Mouse (Mus musculus) kidney, embryonic 16.5 days (tissue): Measurements from ENCODE around the gene Jarid2. TPM values are rescaled to one million over a fixed set of nuclear protein-coding genes. Genes with fewer than 3 reads are reported as not detected.

Experiments used
- ATAC-seq: fragments of 200-750 bp; cut with Nextera tagmentation; 2 replicates; pipeline ENCODE4 v1.8.0; 2017; ENCODE audit warnings: moderate TSS enrichment; ENCODE audit not compliant: low FRiP score, low TSS enrichment
- H3K27ac ChIP-seq: fragments of 300-500 bp; sonication (generic); 2 replicates; pipeline ENCODE4 v1.5.1; 2014; ENCODE audit warnings: low read length
- H3K27me3 ChIP-seq: fragments of 300-500 bp; sonication (generic); 2 replicates; pipeline ENCODE4 v1.6.1; 2014; ENCODE audit warnings: low read length, control low read depth, mixed read lengths; ENCODE audit not compliant: insufficient read depth
- H3K36me3 ChIP-seq: fragments of 300-500 bp; sonication (generic); 2 replicates; pipeline ENCODE4 v1.6.1; 2014; ENCODE audit warnings: low read length, control low read depth, mixed read lengths; ENCODE audit not compliant: insufficient read depth
- H3K4me1 ChIP-seq: fragments of 300-500 bp; sonication (generic); 2 replicates; pipeline ENCODE4 v1.6.1; 2014; ENCODE audit warnings: low read length, control low read depth, mixed read lengths; ENCODE audit not compliant: insufficient read depth
- H3K4me2 ChIP-seq: fragments of 300-500 bp; sonication (generic); replicated peaks from 2 replicates; pipeline ENCODE4 v1.6.1; 2014; ENCODE audit warnings: low read depth, low read length
- H3K4me3 ChIP-seq: fragments of 300-500 bp; sonication (generic); 2 replicates; pipeline ENCODE4 v1.5.1; 2014; ENCODE audit warnings: mild to moderate bottlenecking, low read length
- H3K9ac ChIP-seq: fragments of 300-500 bp; sonication (generic); replicated peaks from 2 replicates; pipeline ENCODE4 v1.6.1; 2014; ENCODE audit warnings: low read length
- H3K9me3 ChIP-seq: fragments of 300-500 bp; sonication (generic); 2 replicates; pipeline ENCODE4 v1.6.1; 2016; ENCODE audit warnings: low read length, control low read depth
- WGBS: fragments of 180-500 bp; shearing (Covaris S2); extraction: QIAGEN DNeasy Blood & Tissue Kit; methylation state at CpG from one replicate; pipeline ENCODE4 v1.1.7; 2014; 5-methylcytosine and 5-hydroxymethylcytosine counted together
- polyA plus RNA-seq: library from polyadenylated mRNA; unstranded; fragments of >200 nt; fragmentation: Nextera tagmentation; extraction: Ambion mirVana; gene quantifications from 2 replicates; pipeline ENCODE4 v1.2.1, GENCODE M21; 2015

The Jarid2 gene
- 39.7 and 46.2 TPM in 2 replicates for polyA plus RNA-seq

- Histone ChIP-seq H3K4me2 (peak within 1 kb of the TSS; percentile 92), H3K9me3 (no peaks in the 10 kb centered on the region), H3K27me3 (no peaks in the 10 kb centered on the region), H3K4me1 (peaks cover 11% of the 10 kb centered on the region), H3K36me3 (no peaks in the 10 kb centered on the region), H3K4me3 (peak within 1 kb of the TSS; percentile 62), H3K27ac (peak within 1 kb of the TSS; percentile 85), H3K9ac (peak within 1 kb of the TSS; percentile 90)
- no peak for ATAC-seq
- 2% methylated on average over 31 of the region's 31 CpGs for WGBS
Measured at GRCm38 (mm10) chr13:44729424-44729971, at the start of gene Jarid2. Gene Jarid2 (plus strand): TSS chr13:44729474.

- Histone ChIP-seq H3K4me1 (no peaks in the 10 kb centered on the region), H3K4me3 (no peak overlapping the region), H3K27me3 (no peaks in the 10 kb centered on the region), H3K27ac (no peak overlapping the region), H3K36me3 (no peaks in the 10 kb centered on the region), H3K9me3 (peaks cover 5% of the 10 kb centered on the region; the same call in 1 of the 2 replicates), H3K9ac (no peak overlapping the region), H3K4me2 (no peak overlapping the region)
- 91% methylated on average over 7 of the region's 7 CpGs for WGBS
- no peak for ATAC-seq
Measured at GRCm38 (mm10) chr13:44681051-44681450, 48.2 kb upstream of the Jarid2 start.

GRCm38 (mm10) chr13:44688140-44688539 is 41.1 kb upstream of the Jarid2 start:
- H3K4me2 ChIP-seq = no peak overlapping the region
- no peaks in the 10 kb centered on the region for H3K4me1 ChIP-seq
- H3K9me3 ChIP-seq = no peaks in the 10 kb centered on the region
- WGBS = 65% methylated on average over 3 of the region's 3 CpGs
- H3K27ac ChIP-seq = no peak overlapping the region
- no peaks in the 10 kb centered on the region for H3K36me3 ChIP-seq
- ATAC-seq = no peak
- no peak overlapping the region for H3K9ac ChIP-seq
- H3K27me3 ChIP-seq = no peaks in the 10 kb centered on the region
- no peak overlapping the region for H3K4me3 ChIP-seq

- Histone ChIP-seq H3K9me3 (no peaks in the 10 kb centered on the region), H3K4me2 (no peak overlapping the region), H3K36me3 (no peaks in the 10 kb centered on the region), H3K4me1 (no peaks in the 10 kb centered on the region), H3K27me3 (no peaks in the 10 kb centered on the region), H3K9ac (no peak overlapping the region), H3K27ac (no peak overlapping the region), H3K4me3 (no peak overlapping the region)
- no peak for ATAC-seq
- 87% methylated on average over 10 of the region's 10 CpGs for WGBS
Measured at GRCm38 (mm10) chr13:44697628-44698027, 31.6 kb upstream of the Jarid2 start.

GRCm38 (mm10) chr13:44704036-44704801 is 25.1 kb upstream of the Jarid2 start:
- no peaks in the 10 kb centered on the region for H3K36me3 ChIP-seq
- H3K4me2 ChIP-seq = no peak overlapping the region
- WGBS = 80% methylated on average over 15 of the region's 15 CpGs
- H3K27me3 ChIP-seq = no peaks in the 10 kb centered on the region
- 0 out of 2 replicates have a peak, but pooled peaks cover 2% of the 10 kb centered on the region for H3K4me1 ChIP-seq
- no peaks in the 10 kb centered on the region for H3K9me3 ChIP-seq
- H3K27ac ChIP-seq = no peak overlapping the region
- no peak overlapping the region for H3K9ac ChIP-seq
- H3K4me3 ChIP-seq = no peak overlapping the region
- no peak for ATAC-seq

- ATAC-seq = no peak
- Histone ChIP-seq H3K4me2 (no peak overlapping the region), H3K27me3 (no peaks in the 10 kb centered on the region), H3K4me3 (no peak overlapping the region), H3K9me3 (no peaks in the 10 kb centered on the region), H3K36me3 (no peaks in the 10 kb centered on the region), H3K27ac (no peak overlapping the region), H3K9ac (no peak overlapping the region), H3K4me1 (0 out of 2 replicates have a peak, but pooled peaks cover 2% of the 10 kb centered on the region)
- 52% methylated on average over 14 of the region's 14 CpGs for WGBS
Measured at GRCm38 (mm10) chr13:44705031-44705742, 24.1 kb upstream of the Jarid2 start.

- Histone ChIP-seq H3K36me3 (no peaks in the 10 kb centered on the region), H3K27ac (no peak overlapping the region), H3K9ac (no peak overlapping the region), H3K4me2 (no peak overlapping the region), H3K9me3 (no peaks in the 10 kb centered on the region), H3K4me1 (0 out of 2 replicates have a peak, but pooled peaks cover 2% of the 10 kb centered on the region), H3K27me3 (no peaks in the 10 kb centered on the region), H3K4me3 (no peak overlapping the region)
- ATAC-seq = no peak
- WGBS = 48% methylated on average over 7 of the region's 7 CpGs
Measured at GRCm38 (mm10) chr13:44705743-44706044, 23.6 kb upstream of the Jarid2 start.

GRCm38 (mm10) chr13:44706206-44706915 is 22.9 kb upstream of the Jarid2 start:
- H3K4me3 ChIP-seq = no peak overlapping the region
- H3K36me3 ChIP-seq = no peaks in the 10 kb centered on the region
- no peak overlapping the region for H3K4me2 ChIP-seq
- no peaks in the 10 kb centered on the region for H3K27me3 ChIP-seq
- no peaks in the 10 kb centered on the region for H3K9me3 ChIP-seq
- H3K4me1 ChIP-seq = 0 out of 2 replicates have a peak, but pooled peaks cover 2% of the 10 kb centered on the region
- H3K9ac ChIP-seq = no peak overlapping the region
- H3K27ac ChIP-seq = no peak overlapping the region
- WGBS = 74% methylated on average over 10 of the region's 10 CpGs
- ATAC-seq = no peak

GRCm38 (mm10) chr13:44707176-44707575 is 22.1 kb upstream of the Jarid2 start:
- Histone ChIP-seq H3K27me3 (no peaks in the 10 kb centered on the region), H3K4me2 (no peak overlapping the region), H3K4me1 (0 out of 2 replicates have a peak, but pooled peaks cover 2% of the 10 kb centered on the region), H3K4me3 (no peak overlapping the region), H3K9me3 (no peaks in the 10 kb centered on the region), H3K36me3 (no peaks in the 10 kb centered on the region), H3K9ac (no peak overlapping the region), H3K27ac (no peak overlapping the region)
- 73% methylated on average over 5 of the region's 5 CpGs for WGBS
- no peak for ATAC-seq
